Comparison of ENCODE assay signal across 10 mouse cellular contexts in the genomic region with DNA sequence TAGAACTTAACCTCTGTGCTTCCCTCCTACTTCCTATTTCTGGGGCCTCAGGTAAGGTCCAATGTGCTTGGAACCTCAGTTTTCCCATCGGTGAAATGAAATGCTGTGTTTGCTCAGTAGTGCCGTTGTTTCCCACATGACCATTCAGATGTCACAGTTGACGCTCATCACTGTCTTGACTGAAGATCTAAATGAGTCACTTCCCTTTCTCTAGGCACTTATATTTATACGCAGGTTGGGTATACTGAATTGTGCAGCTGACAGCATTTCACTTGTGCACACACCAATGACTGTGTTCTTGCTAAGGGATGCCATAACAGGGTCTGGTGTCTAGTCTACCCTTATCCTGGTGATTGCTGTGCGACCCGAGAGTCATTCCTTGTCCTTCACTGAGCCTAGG. TPM values are rescaled to one million over a fixed set of nuclear protein-coding genes. Genes with fewer than 3 reads are reported as not detected.
A peak's percentile ranks its signal among the peaks of the same experiment; 100 is the strongest.
DNase-seq lines count a peak whose midpoint lies in the region; ATAC-seq and TF ChIP-seq lines count a peak whose summit lies in the region.
"Had no signal": no experiment of that assay in that cellular context is flagged by ENCODE, and none has a peak within 500 bp of the region (broad histone marks: within the 10 kb centered on the region; RNA-seq: fewer than 3 reads in every experiment).

No protein-coding gene starts in this region.

- H3K4me2 ChIP-seq in intestine, embryonic 14.5 days (ENCODE audit: low read length), result peak overlapping the region; percentile 49; the same call in 1 of the 2 replicates
- H3K4me2 ChIP-seq in intestine, embryonic 16.5 days (ENCODE audit: low read depth, low read length), result no peak overlapping the region
- peak overlapping the region; percentile 75; the same call in 1 of the 2 replicates for H3K4me2 ChIP-seq in forebrain, postnatal 0 days (ENCODE audit: low read depth)

- H3K9ac ChIP-seq in intestine, embryonic 14.5 days (ENCODE audit: low read length), result no peak overlapping the region
- H3K9ac ChIP-seq in intestine, embryonic 16.5 days (ENCODE audit: low read depth, low read length), result no peak overlapping the region
- no peak overlapping the region for H3K9ac ChIP-seq in forebrain, postnatal 0 days

- TF ChIP-seq CTCF in G1E (IDR thresholded peaks at IDR 0.05; ENCODE audit: low read depth, low read length), result no peak
- no peak for TF ChIP-seq CTCF in forebrain, postnatal 0 days (IDR thresholded peaks at IDR 0.05; ENCODE audit: low read depth)

- no peaks in the 10 kb centered on the region for H3K27me3 ChIP-seq in intestine, embryonic 14.5 days (replicated peaks; ENCODE audit: control insufficient read depth, insufficient read depth, low read length)
- no peaks in the 10 kb centered on the region for H3K27me3 ChIP-seq in intestine, embryonic 16.5 days (replicated peaks; ENCODE audit: control insufficient read depth, insufficient read depth, low read length)
- no peaks in the 10 kb centered on the region for H3K27me3 ChIP-seq in G1E (ENCODE audit: insufficient read depth, low read length)
- H3K27me3 ChIP-seq in forebrain, postnatal 0 days (ENCODE audit: insufficient read depth, low read length), result no peaks in the 10 kb centered on the region

- no peak overlapping the region for H3K27ac ChIP-seq in intestine, embryonic 14.5 days (ENCODE audit: low read depth)
- no peak overlapping the region for H3K27ac ChIP-seq in intestine, embryonic 16.5 days (ENCODE audit: low read length)
- H3K27ac ChIP-seq in forebrain, postnatal 0 days (ENCODE audit: low read depth, low read length), result peak overlapping the region; percentile 80; the same call in 1 of the 2 replicates

- H3K36me3 ChIP-seq in intestine, embryonic 14.5 days (ENCODE audit: control insufficient read depth, insufficient read depth, low read length), result no peaks in the 10 kb centered on the region
- no peaks in the 10 kb centered on the region for H3K36me3 ChIP-seq in intestine, embryonic 16.5 days (ENCODE audit: control insufficient read depth, insufficient read depth, low read length)
- peaks cover 33% of the 10 kb centered on the region for H3K36me3 ChIP-seq in G1E (replicated peaks)
- H3K36me3 ChIP-seq in forebrain, postnatal 0 days (ENCODE audit: insufficient read depth), result 0 out of 2 replicates have a peak, but pooled peaks cover 4% of the 10 kb centered on the region

- H3K4me3 ChIP-seq in intestine, embryonic 14.5 days (ENCODE audit: low read depth, low read length), result peak overlapping the region; percentile 38; the same call in 1 of the 2 replicates
- no peak overlapping the region for H3K4me3 ChIP-seq in intestine, embryonic 16.5 days (ENCODE audit: low read length)
- no peak overlapping the region; the same call in 1 of the 2 replicates for H3K4me3 ChIP-seq in G1E (ENCODE audit: low read depth, low read length)
- H3K4me3 ChIP-seq in forebrain, postnatal 0 days (ENCODE audit: low read depth, low read length), result no peak overlapping the region

- no peaks in the 10 kb centered on the region for H3K9me3 ChIP-seq in intestine, embryonic 14.5 days (ENCODE audit: control insufficient read depth, low read length)
- no peaks in the 10 kb centered on the region for H3K9me3 ChIP-seq in intestine, embryonic 16.5 days (ENCODE audit: control insufficient read depth, low read length)
- H3K9me3 ChIP-seq in G1E (replicated peaks), result no peaks in the 10 kb centered on the region
- H3K9me3 ChIP-seq in forebrain, postnatal 0 days (ENCODE audit: low read length), result no peaks in the 10 kb centered on the region

- ATAC-seq in intestine, embryonic 14.5 days (replicated peaks; ENCODE audit: low FRiP score, low TSS enrichment, low read depth), result no peak
- no peak for ATAC-seq in intestine, embryonic 16.5 days
- 0 out of 2 replicates have a peak, but pooled peaks have one; percentile 16 for ATAC-seq in G1E (ENCODE audit: extremely low read depth, insufficient number of reproducible peaks, low FRiP score, poor library complexity, severe bottlenecking)
- no peak for ATAC-seq in forebrain, postnatal 0 days
- ATAC-seq in megakaryocyte, adult 5-6 weeks (ENCODE audit: poor library complexity, severe bottlenecking), result peak; percentile 5; the same call in 1 of the 2 replicates

- DNase-seq in intestine, embryonic 14.5 days (ENCODE audit: low spot score), result no peak
- DNase-seq in G1E (ENCODE audit: low spot score), result no peak
- DNase-seq in forebrain, postnatal 0 days, result no peak
- DNase-seq in kidney, adult 18-20 months, result no peak
- no peak for DNase-seq in cerebellum, adult 11 months
- no peak for DNase-seq in thymus, postnatal 10 days (ENCODE audit: low spot score in 2 of 2)
- DNase-seq: kidney, adult 2 months had no signal

- peaks cover 9% of the 10 kb centered on the region; the same call in 1 of the 2 replicates for H3K4me1 ChIP-seq in intestine, embryonic 14.5 days (replicated peaks; ENCODE audit: control insufficient read depth, insufficient read depth, low read length)
- peaks cover 21% of the 10 kb centered on the region for H3K4me1 ChIP-seq in intestine, embryonic 16.5 days (ENCODE audit: control insufficient read depth, insufficient read depth, low read length)
- H3K4me1 ChIP-seq in G1E (ENCODE audit: insufficient read depth, low read depth, low read length), result peaks cover 41% of the 10 kb centered on the region
- H3K4me1 ChIP-seq in forebrain, postnatal 0 days (ENCODE audit: insufficient read depth), result peaks cover 15% of the 10 kb centered on the region; the same call in 1 of the 2 replicates

- WGBS in intestine, embryonic 14.5 days, result 84% methylated on average over 6 of the region's 6 CpGs
- WGBS in intestine, embryonic 16.5 days, result 86% methylated on average over 6 of the region's 6 CpGs
- 90% methylated on average over 6 of the region's 6 CpGs for WGBS in forebrain, postnatal 0 days

RNA-seq across cellular contexts. Expression of a gene that starts 1.0 kb away (rescaled TPM):
- 5.7 and 7.9 TPM in 2 replicates for polyA plus RNA-seq in intestine, embryonic 14.5 days (2014; fragmentation: Nextera tagmentation; extraction: Ambion mirVana)
- polyA plus RNA-seq in intestine, embryonic 16.5 days (2015; fragmentation: Nextera tagmentation; extraction: Ambion mirVana), result 5.1 and 5.4 TPM in 2 replicates
- total RNA-seq in G1E (2014; fragmentation: Nextera tagmentation), result 10.1 and 12.8 TPM in 2 replicates
- total RNA-seq in G1E (2017), result 16.3 and 17.0 TPM in 2 replicates
- 0.19 and 0.47 TPM in 2 replicates for polyA plus RNA-seq in G1E (2012)
- total RNA-seq in forebrain, postnatal 0 days (2014; rRNA removed), result 6.9 and 10.0 TPM in 2 replicates
- 9.9 and 13.1 TPM in 2 replicates for polyA plus RNA-seq in forebrain, postnatal 0 days (2015; fragmentation: Nextera tagmentation; extraction: Ambion mirVana)
- 0.69 and 1.3 TPM in 2 replicates for total RNA-seq in megakaryocyte, adult 5-6 weeks (2015)
- total RNA-seq in megakaryocyte, adult 5-6 weeks (2017), result 0.99 and 3.0 TPM in 2 replicates

RNA-seq across cellular contexts. Expression of a gene that starts 32.9 kb away (rescaled TPM):
- not detected in 2 replicates for polyA plus RNA-seq in intestine, embryonic 14.5 days (2014; fragmentation: Nextera tagmentation; extraction: Ambion mirVana)
- not detected in 2 replicates for polyA plus RNA-seq in intestine, embryonic 16.5 days (2015; fragmentation: Nextera tagmentation; extraction: Ambion mirVana)
- total RNA-seq in G1E (2014; fragmentation: Nextera tagmentation), result not detected in 2 replicates
- total RNA-seq in G1E (2017), result not detected in 2 replicates
- polyA plus RNA-seq in G1E (2012), result not detected in 2 replicates
- not detected in 2 replicates for total RNA-seq in forebrain, postnatal 0 days (2014; rRNA removed)
- polyA plus RNA-seq in forebrain, postnatal 0 days (2015; fragmentation: Nextera tagmentation; extraction: Ambion mirVana), result 0.40 and 0.44 TPM in 2 replicates
- not detected in 2 replicates for total RNA-seq in megakaryocyte, adult 5-6 weeks (2015)
- not detected in 2 replicates for total RNA-seq in megakaryocyte, adult 5-6 weeks (2017)
- total RNA-seq: common myeloid progenitor, adult 5-6 weeks had no signal
- polyA plus RNA-seq: kidney, adult 2 months had no signal

RNA-seq across cellular contexts. Expression of a gene that starts 45.7 kb away (rescaled TPM):
- 4.0 and 5.3 TPM in 2 replicates for polyA plus RNA-seq in intestine, embryonic 14.5 days (2014; fragmentation: Nextera tagmentation; extraction: Ambion mirVana)
- 2.8 and 2.9 TPM in 2 replicates for polyA plus RNA-seq in intestine, embryonic 16.5 days (2015; fragmentation: Nextera tagmentation; extraction: Ambion mirVana)
- total RNA-seq in G1E (2014; fragmentation: Nextera tagmentation) (1.2 and 3.1 TPM in 2 replicates), G1E (2017) (0.49 and 0.64 TPM in 2 replicates)
- polyA plus RNA-seq in G1E (2012), result 0.29 and 0.38 TPM in 2 replicates
- total RNA-seq in forebrain, postnatal 0 days (2014; rRNA removed), result 12.3 and 13.1 TPM in 2 replicates
- polyA plus RNA-seq in forebrain, postnatal 0 days (2015; fragmentation: Nextera tagmentation; extraction: Ambion mirVana), result 11.7 and 13.2 TPM in 2 replicates
- 0.96 and 1.3 TPM in 2 replicates for total RNA-seq in megakaryocyte, adult 5-6 weeks (2015)
- 0.88 and 1.8 TPM in 2 replicates for total RNA-seq in megakaryocyte, adult 5-6 weeks (2017)

RNA-seq across cellular contexts. Expression of a gene that starts 58.2 kb away (rescaled TPM):
- polyA plus RNA-seq in intestine, embryonic 14.5 days (2014; fragmentation: Nextera tagmentation; extraction: Ambion mirVana), result 1.5 and 2.1 TPM in 2 replicates
- polyA plus RNA-seq in intestine, embryonic 16.5 days (2015; fragmentation: Nextera tagmentation; extraction: Ambion mirVana), result 0.95 and 1.3 TPM in 2 replicates
- not detected in 2 replicates for total RNA-seq in G1E (2014; fragmentation: Nextera tagmentation)
- 0.05 and 0.12 TPM in 2 replicates for total RNA-seq in G1E (2017)
- polyA plus RNA-seq in G1E (2012), result not detected in 2 replicates
- total RNA-seq in forebrain, postnatal 0 days (2014; rRNA removed), result 5.8 and 7.8 TPM in 2 replicates
- 1.5 and 4.6 TPM in 2 replicates for polyA plus RNA-seq in forebrain, postnatal 0 days (2015; fragmentation: Nextera tagmentation; extraction: Ambion mirVana)
- total RNA-seq in megakaryocyte, adult 5-6 weeks (2015), result 0.13 and 0.21 TPM in 2 replicates
- total RNA-seq in megakaryocyte, adult 5-6 weeks (2017), result not detected in 2 replicates

Comparison
In these comparisons a context has a peak if more than half of its experiments do, and no peak if none do; other contexts are left out.
1. ATAC-seq: peak in G1E (single experiment) and megakaryocyte, adult 5-6 weeks (single experiment); none in intestine, embryonic 14.5 days (single experiment), intestine, embryonic 16.5 days (single experiment) and forebrain, postnatal 0 days (single experiment).